Mouse (Mus musculus) liver, adult 2 months (tissue): ENCODE data around the gene Cx3cl1.

ENCODE experiments used
- CTCF ChIP-seq: fragments of 200-500 bp; IDR thresholded peaks from 2 replicates; pipeline ENCODE4 v1.5.1; 2011; ENCODE audit warnings: low read depth, low read length, control low read depth
- POLR2A ChIP-seq: fragments of 200-500 bp; IDR thresholded peaks from 2 replicates; pipeline ENCODE4 v1.6.1; 2011; ENCODE audit warnings: low read length, control low read depth; ENCODE audit not compliant: insufficient read depth; ENCODE audit errors: extremely low read depth

- TF ChIP-seq CTCF (no peak), POLR2A (no peak)
These were observed 26.8 kb upstream of the Cx3cl1 start for GRCm38 (mm10) chr8:94744972-94745371.
